Mouse (Mus musculus) lung, postnatal 0 days (tissue): Measurements from ENCODE around the gene Ccnk.

ENCODE experiments used
- CTCF ChIP-seq: IDR thresholded peaks from 2 replicates; pipeline ENCODE4 v1.5.1; 2016; ENCODE audit warnings: antibody characterized with exemption, mild to moderate bottlenecking
- EP300 ChIP-seq: IDR thresholded peaks from 2 replicates; pipeline ENCODE4 v1.6.1; 2016; ENCODE audit warnings: antibody characterized with exemption, mild to moderate bottlenecking, control low read depth

DNA sequence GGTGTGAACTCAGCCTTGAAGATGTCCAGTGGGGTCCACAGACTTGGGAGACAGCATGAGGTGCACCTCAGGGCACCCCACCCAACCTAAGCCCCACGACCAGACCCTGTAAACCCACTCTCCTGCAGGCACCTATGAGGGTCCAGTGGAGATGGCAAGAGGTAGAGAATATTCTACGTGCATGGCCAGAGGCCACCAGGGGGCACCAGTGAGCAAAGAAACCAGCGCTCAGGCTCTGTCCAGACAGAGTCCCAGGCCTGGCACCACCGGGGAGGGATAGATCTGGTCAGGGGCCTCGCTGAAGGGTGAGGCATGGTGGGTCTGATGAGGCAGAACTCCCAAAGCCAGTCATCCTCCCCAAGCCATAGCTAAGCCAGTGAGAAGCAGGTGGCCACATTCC lies 27.3 kb downstream of the Ccnk start:
- TF ChIP-seq CTCF: peak; percentile 93
- no peak for TF ChIP-seq EP300
